ENCODE assay signal across 9 mouse cellular contexts in the genomic region with DNA sequence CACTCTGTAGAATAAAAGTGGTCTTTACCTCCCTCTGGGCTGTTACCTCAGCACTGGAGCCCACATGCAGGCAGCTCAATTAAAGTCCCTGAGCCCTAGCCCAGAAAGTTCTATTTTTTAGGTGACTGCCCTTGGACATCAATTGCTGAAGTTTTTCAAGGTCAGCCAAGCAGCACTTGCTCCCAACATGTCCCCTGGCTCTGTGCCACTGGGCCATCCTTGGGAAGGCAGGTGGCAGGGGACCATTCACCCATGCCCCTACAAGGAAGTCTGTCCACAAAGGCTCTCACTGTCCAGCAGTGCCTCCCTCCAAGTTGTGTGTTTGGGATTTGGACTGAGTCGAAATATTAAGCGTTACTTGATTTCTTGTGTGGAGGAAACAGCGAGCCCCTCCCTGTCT.
"Had no signal": no experiment of that assay in that cellular context is flagged by ENCODE, and none has a peak within 500 bp of the region (broad histone marks: within the 10 kb centered on the region; RNA-seq: fewer than 3 reads in every experiment).

No protein-coding gene starts in this region.

- DNase-seq: kidney, postnatal 14 days; layer of hippocampus, adult 9-11 months; liver; liver, embryonic 13.5 days; liver, postnatal 0 days; lung, postnatal 14 days; thymus, adult 2 months; thymus, postnatal 36 days had no signal

- ATAC-seq: intestine, postnatal 0 days; liver, postnatal 0 days had no signal
